Mouse (Mus musculus) bone marrow macrophage, adult 2 months (primary cell): ENCODE data around the gene Gm5458. TPM values are rescaled to one million over a fixed set of nuclear protein-coding genes. Genes with fewer than 3 reads are reported as not detected.
"Not testable (repeated sequence)": the region's sequence is repeated elsewhere in the genome, so short reads cannot be mapped to it uniquely, and the experiment has no call there.

ENCODE experiments used
- H3K27ac ChIP-seq: 2 replicates; pipeline ENCODE4 v1.5.1; 2012; ENCODE audit warnings: low read depth, low read length; ENCODE audit not compliant: insufficient read depth
- H3K4me1 ChIP-seq: 2 replicates; pipeline ENCODE4 v1.6.1; 2012; ENCODE audit warnings: low read length; ENCODE audit not compliant: control insufficient read depth, insufficient read depth
- H3K4me3 ChIP-seq: 2 replicates; pipeline ENCODE4 v1.5.1; 2012; ENCODE audit warnings: mild to moderate bottlenecking, low read length, moderate library complexity; ENCODE audit not compliant: insufficient read depth
- CTCF ChIP-seq: IDR thresholded peaks from 2 replicates; pipeline ENCODE4 v1.5.1; 2012; ENCODE audit warnings: low read depth, mild to moderate bottlenecking, low read length, moderate library complexity
- POLR2A ChIP-seq: IDR thresholded peaks from 2 replicates; pipeline ENCODE4 v1.6.1; 2012; ENCODE audit warnings: mild to moderate bottlenecking, low read depth, low read length, borderline replicate concordance
- polyA plus RNA-seq: library from polyadenylated mRNA; stranded (reverse); fragments of >200 nt; gene quantifications from 2 replicates; pipeline ENCODE4 v1.2.4, GENCODE M21; 2012; ENCODE audit not compliant: missing spikeins, insufficient read depth, insufficient read length

Gm5458 gene
- polyA plus RNA-seq = not detected in 2 replicates

- not testable (repeated sequence) for H3K27ac ChIP-seq, H3K4me3 ChIP-seq, H3K4me1 ChIP-seq
Measured at GRCm38 (mm10) chr14:19602481-19602880, at the start of gene Gm5458. Gene Gm5458, minus strand, starts transcription at chr14:19602581.

- Histone ChIP-seq H3K27ac (no peak overlapping the region), H3K4me3 (no peak overlapping the region), H3K4me1 (no peaks in the 10 kb centered on the region)
- TF ChIP-seq CTCF (no peak), POLR2A (no peak)
Measured at GRCm38 (mm10) chr14:19646232-19646631, 43.9 kb upstream of the Gm5458 start.

GRCm38 (mm10) chr14:19584804-19585667, 17.3 kb downstream of the Gm5458 start, which contains the start of gene Gm2237:
Gene Gm2237, minus strand, starts transcription at chr14:19585135.
- not testable (repeated sequence) for H3K4me1 ChIP-seq, H3K4me3 ChIP-seq, H3K27ac ChIP-seq

- H3K4me3 ChIP-seq, H3K4me1 ChIP-seq, H3K27ac ChIP-seq: not testable (repeated sequence)
Measured at GRCm38 (mm10) chr14:19549863-19550262, 52.5 kb downstream of the Gm5458 start, which contains the start of gene Gm2244. Gene Gm2244, minus strand, starts transcription at chr14:19549963.

Other genes starting within 250 kb of the Gm5458 start
- gene Gm21738, start 183.7 kb downstream of the Gm5458 start, polyA plus RNA-seq = 36.9 and 103 TPM in 2 replicates
- not detected in 2 replicates for gene Gm2244, start 52.6 kb downstream of the Gm5458 start, polyA plus RNA-seq
- not detected in 2 replicates for gene Gm2237, start 17.4 kb downstream of the Gm5458 start, polyA plus RNA-seq
- 1.0 and 1.5 TPM in 2 replicates for gene Nid2, start 148.7 kb upstream of the Gm5458 start, polyA plus RNA-seq
- gene Rtraf, start 221.2 kb upstream of the Gm5458 start, polyA plus RNA-seq = 100.0 and 110 TPM in 2 replicates